Mouse (Mus musculus) stomach, postnatal 0 days (tissue): ENCODE results near the gene 2310007B03Rik.

ENCODE experiments used
- CTCF ChIP-seq: IDR thresholded peaks from 2 replicates; pipeline ENCODE4 v1.5.1; 2016; ENCODE audit warnings: antibody characterized with exemption, low read depth, mild to moderate bottlenecking, moderate library complexity
- EP300 ChIP-seq: optimal IDR thresholded peaks from 2 replicates; pipeline ENCODE3; 2016; ENCODE audit warnings: antibody characterized with exemption

DNA sequence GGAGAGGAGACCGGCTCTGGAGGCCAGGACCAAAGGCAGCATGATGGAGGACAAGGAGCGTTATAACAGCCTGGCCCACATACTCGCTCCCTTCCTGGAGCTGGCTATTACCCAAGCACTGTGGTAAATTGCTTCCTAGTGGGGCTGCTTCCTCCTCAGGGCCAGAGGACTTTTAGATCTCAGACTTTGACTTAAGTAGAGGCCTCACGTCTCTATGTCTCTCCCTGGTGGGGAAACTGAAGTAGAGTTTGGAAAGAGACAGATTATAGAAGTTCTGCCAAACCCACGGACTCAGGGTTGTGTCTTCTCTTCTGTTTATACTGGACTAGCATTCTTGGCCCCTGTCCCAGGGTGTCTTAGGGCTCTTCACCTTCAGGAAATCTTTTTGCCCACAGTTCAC, 35.5 kb downstream of the 2310007B03Rik start:
- TF ChIP-seq CTCF, result peak; percentile 67
- no peak for TF ChIP-seq EP300
